Mouse (Mus musculus): ENCODE measurements at regions not wholly inside any gene's neighbourhood (a gene's known extent, or its start where the extent isn't known, plus 50 kb on each side); places are given as distances from the start of the nearest gene placed in this dataset.

- Histone ChIP-seq H3K4me2 (no peak overlapping the region), H3K4me3 (replicated peaks) (no peak overlapping the region), H3K4me1 (no peaks in the 10 kb centered on the region), H3K9ac (no peak overlapping the region), H3K27me3 (no peaks in the 10 kb centered on the region), H3K36me3 (replicated peaks) (no peaks in the 10 kb centered on the region), H3K9me3 (peaks cover 4% of the 10 kb centered on the region; the same call in 1 of the 2 replicates), H3K27ac (no peak overlapping the region)
- no peak for ATAC-seq (ENCODE audit: low FRiP score)
- WGBS = 84% methylated on average over 3 of the region's 3 CpGs
Observed at GRCm38 (mm10) chr4:105509091-105509490, 280.6 kb upstream of the Gm12728 start.

- no peak overlapping the region for H3K4me2 ChIP-seq
- peaks cover 4% of the 10 kb centered on the region; the same call in 1 of the 2 replicates for H3K9me3 ChIP-seq
- H3K4me3 ChIP-seq (replicated peaks) = no peak overlapping the region
- no peak for ATAC-seq (ENCODE audit: low FRiP score)
- no peak overlapping the region for H3K9ac ChIP-seq
- H3K27me3 ChIP-seq = no peaks in the 10 kb centered on the region
- H3K36me3 ChIP-seq (replicated peaks) = no peaks in the 10 kb centered on the region
- no peaks in the 10 kb centered on the region for H3K4me1 ChIP-seq
- WGBS = 81% methylated on average over 1 of the region's 1 CpGs
- no peak overlapping the region for H3K27ac ChIP-seq
Observed at GRCm38 (mm10) chr4:105510406-105510805, 279.3 kb upstream of the Gm12728 start.

- ATAC-seq (ENCODE audit: low FRiP score) = no peak
- Histone ChIP-seq H3K36me3 (replicated peaks) (no peaks in the 10 kb centered on the region), H3K9me3 (no peaks in the 10 kb centered on the region), H3K27ac (no peak overlapping the region), H3K27me3 (no peaks in the 10 kb centered on the region), H3K9ac (no peak overlapping the region), H3K4me1 (no peaks in the 10 kb centered on the region), H3K4me2 (no peak overlapping the region), H3K4me3 (replicated peaks) (no peak overlapping the region)
- WGBS = 75% methylated on average over 2 of the region's 2 CpGs
Observed at GRCm38 (mm10) chr4:105525135-105525534, 264.5 kb upstream of the Gm12728 start.

GRCm38 (mm10) chr4:105526755-105527154, 262.9 kb upstream of the Gm12728 start:
- Histone ChIP-seq H3K4me3 (replicated peaks) (no peak overlapping the region), H3K9ac (no peak overlapping the region), H3K27ac (no peak overlapping the region), H3K27me3 (no peaks in the 10 kb centered on the region), H3K4me2 (no peak overlapping the region), H3K36me3 (replicated peaks) (no peaks in the 10 kb centered on the region), H3K9me3 (no peaks in the 10 kb centered on the region), H3K4me1 (no peaks in the 10 kb centered on the region)
- WGBS = 92% methylated on average over 7 of the region's 7 CpGs
- no peak for ATAC-seq (ENCODE audit: low FRiP score)

- H3K4me1 ChIP-seq = no peaks in the 10 kb centered on the region
- WGBS = 85% methylated on average over 3 of the region's 3 CpGs
- H3K27ac ChIP-seq = no peak overlapping the region
- no peaks in the 10 kb centered on the region for H3K9me3 ChIP-seq
- no peak overlapping the region for H3K9ac ChIP-seq
- no peak overlapping the region for H3K4me3 ChIP-seq (replicated peaks)
- ATAC-seq (ENCODE audit: low FRiP score) = no peak
- H3K4me2 ChIP-seq = no peak overlapping the region
- H3K27me3 ChIP-seq = no peaks in the 10 kb centered on the region
- H3K36me3 ChIP-seq (replicated peaks) = no peaks in the 10 kb centered on the region
Observed at GRCm38 (mm10) chr4:105527316-105527715, 262.4 kb upstream of the Gm12728 start.

- Histone ChIP-seq H3K27ac (no peak overlapping the region), H3K9me3 (no peaks in the 10 kb centered on the region), H3K9ac (no peak overlapping the region), H3K4me3 (replicated peaks) (no peak overlapping the region), H3K36me3 (replicated peaks) (no peaks in the 10 kb centered on the region), H3K4me2 (no peak overlapping the region), H3K4me1 (no peaks in the 10 kb centered on the region), H3K27me3 (no peaks in the 10 kb centered on the region)
- WGBS = 81% methylated on average over 16 of the region's 16 CpGs
- no peak for ATAC-seq (ENCODE audit: low FRiP score)
Observed at GRCm38 (mm10) chr4:105531651-105532425, 257.8 kb upstream of the Gm12728 start.

GRCm38 (mm10) chr4:105535451-105535850, 254.2 kb upstream of the Gm12728 start:
- Histone ChIP-seq H3K36me3 (replicated peaks) (no peaks in the 10 kb centered on the region), H3K4me3 (replicated peaks) (no peak overlapping the region), H3K9ac (no peak overlapping the region), H3K27me3 (no peaks in the 10 kb centered on the region), H3K9me3 (no peaks in the 10 kb centered on the region), H3K27ac (no peak overlapping the region), H3K4me1 (no peaks in the 10 kb centered on the region), H3K4me2 (no peak overlapping the region)
- no peak for ATAC-seq (ENCODE audit: low FRiP score)
- 82% methylated on average over 6 of the region's 6 CpGs for WGBS

GRCm38 (mm10) chr4:105545486-105545885, 244.2 kb upstream of the Gm12728 start:
- Histone ChIP-seq H3K9me3 (no peaks in the 10 kb centered on the region), H3K27me3 (no peaks in the 10 kb centered on the region), H3K4me3 (replicated peaks) (no peak overlapping the region), H3K4me2 (no peak overlapping the region), H3K27ac (no peak overlapping the region), H3K36me3 (replicated peaks) (no peaks in the 10 kb centered on the region), H3K4me1 (no peaks in the 10 kb centered on the region), H3K9ac (no peak overlapping the region)
- ATAC-seq (ENCODE audit: low FRiP score) = no peak
- WGBS = 76% methylated on average over 2 of the region's 2 CpGs

- H3K27ac ChIP-seq = no peak overlapping the region
- H3K4me1 ChIP-seq = no peaks in the 10 kb centered on the region
- no peaks in the 10 kb centered on the region for H3K9me3 ChIP-seq
- no peak overlapping the region for H3K9ac ChIP-seq
- H3K36me3 ChIP-seq (replicated peaks) = no peaks in the 10 kb centered on the region
- H3K27me3 ChIP-seq = no peaks in the 10 kb centered on the region
- H3K4me3 ChIP-seq (replicated peaks) = no peak overlapping the region
- ATAC-seq (ENCODE audit: low FRiP score) = no peak
- no peak overlapping the region for H3K4me2 ChIP-seq
- 83% methylated on average over 7 of the region's 7 CpGs for WGBS
Observed at GRCm38 (mm10) chr4:105549744-105550440, 239.8 kb upstream of the Gm12728 start.

GRCm38 (mm10) chr4:105551966-105552685, 237.5 kb upstream of the Gm12728 start:
- H3K27ac ChIP-seq = no peak overlapping the region
- no peaks in the 10 kb centered on the region for H3K9me3 ChIP-seq
- H3K4me2 ChIP-seq = no peak overlapping the region
- no peaks in the 10 kb centered on the region for H3K4me1 ChIP-seq
- no peaks in the 10 kb centered on the region for H3K36me3 ChIP-seq (replicated peaks)
- no peak overlapping the region for H3K9ac ChIP-seq
- no peak for ATAC-seq (ENCODE audit: low FRiP score)
- no peaks in the 10 kb centered on the region for H3K27me3 ChIP-seq
- no peak overlapping the region for H3K4me3 ChIP-seq (replicated peaks)
- WGBS = 95% methylated on average over 4 of the region's 4 CpGs

- H3K36me3 ChIP-seq (replicated peaks) = no peaks in the 10 kb centered on the region
- WGBS = 83% methylated on average over 8 of the region's 8 CpGs
- no peak for ATAC-seq (ENCODE audit: low FRiP score)
- H3K27me3 ChIP-seq = no peaks in the 10 kb centered on the region
- no peak overlapping the region for H3K4me2 ChIP-seq
- H3K4me3 ChIP-seq (replicated peaks) = no peak overlapping the region
- H3K4me1 ChIP-seq = no peaks in the 10 kb centered on the region
- no peaks in the 10 kb centered on the region for H3K9me3 ChIP-seq
- H3K9ac ChIP-seq = no peak overlapping the region
- no peak overlapping the region for H3K27ac ChIP-seq
Observed at GRCm38 (mm10) chr4:105554994-105555393, 234.7 kb upstream of the Gm12728 start.

GRCm38 (mm10) chr4:105555941-105556340, 233.7 kb upstream of the Gm12728 start:
- no peak for ATAC-seq (ENCODE audit: low FRiP score)
- Histone ChIP-seq H3K36me3 (replicated peaks) (no peaks in the 10 kb centered on the region), H3K4me1 (no peaks in the 10 kb centered on the region), H3K4me2 (no peak overlapping the region), H3K27ac (no peak overlapping the region), H3K9ac (no peak overlapping the region), H3K4me3 (replicated peaks) (no peak overlapping the region), H3K27me3 (no peaks in the 10 kb centered on the region), H3K9me3 (no peaks in the 10 kb centered on the region)
- WGBS = 92% methylated on average over 3 of the region's 3 CpGs
